Mouse (Mus musculus) activated CD4-positive, CD25-positive, alpha-beta regulatory T cell, adult 9 weeks (primary cell): ENCODE results near the gene Add3. TPM values are rescaled to one million over a fixed set of nuclear protein-coding genes. Genes with fewer than 3 reads are reported as not detected.

ENCODE experiments used
- polyA plus RNA-seq: library from polyadenylated mRNA; unstranded; fragments of 100-300 nt; shearing (Covaris generic); gene quantifications from one replicate; pipeline ENCODE4 v1.2.1, GENCODE M21; 2017

The Add3 gene
- polyA plus RNA-seq, result 171 TPM

DNA sequence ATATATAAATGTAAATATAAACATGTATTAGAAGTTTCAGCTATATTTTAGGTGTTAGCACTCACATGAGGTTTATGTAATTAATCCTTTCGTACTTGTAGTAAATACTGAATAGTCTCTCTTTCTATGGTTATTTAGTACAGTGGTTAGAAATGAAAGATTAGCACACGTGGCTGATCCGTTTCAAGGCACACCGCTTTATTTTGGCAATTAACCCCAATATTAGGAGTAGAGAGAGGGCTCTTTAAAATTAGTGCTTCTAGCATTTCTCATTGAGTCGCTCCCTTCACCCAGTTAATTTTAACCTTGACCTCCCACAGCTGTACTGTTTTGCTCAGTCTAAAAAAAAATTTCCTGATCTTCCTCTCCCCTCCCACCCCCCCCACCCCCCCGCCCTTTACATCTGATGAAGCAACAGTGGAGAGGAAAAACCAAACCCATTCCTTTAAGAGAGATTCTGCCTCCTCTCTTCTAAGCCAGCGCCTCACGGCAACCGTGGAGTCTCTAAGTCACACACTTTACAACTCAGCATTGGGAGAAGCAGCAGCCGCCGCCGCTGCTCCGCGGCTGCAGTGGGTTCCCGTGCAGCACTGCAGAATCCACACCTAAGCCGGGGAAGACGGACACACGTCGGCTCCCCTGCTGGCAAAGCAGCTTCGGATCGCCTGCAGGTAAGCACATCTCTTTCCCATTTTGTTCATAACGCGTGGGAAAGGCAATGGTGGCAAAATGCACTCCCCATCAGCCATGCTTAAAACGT, at the start of gene Add3:
Add3 (plus strand) TSS at position 400 of the 760 bp plus-strand sequence.

Other genes starting within 250 kb of the Add3 start
- gene Xpnpep1, start 100.2 kb upstream of the Add3 start, polyA plus RNA-seq, result 79.0 TPM
- 3.5 TPM for gene Mxi1, start 170.1 kb downstream of the Add3 start, polyA plus RNA-seq
- gene Gm10197, start 231.3 kb downstream of the Add3 start, polyA plus RNA-seq, result not detected